Mouse (Mus musculus) heart, adult 18-20 months (tissue): ENCODE measurements at regions not wholly inside any gene's neighbourhood (a gene's known extent, or its start where the extent isn't known, plus 50 kb on each side); places are given as distances from the start of the nearest gene placed in this dataset.

Experiments
- DNase-seq, 2 experiments: peaks; one replicate each; pipeline ENCODE4 v3.0.0; 2021 to 2022; ENCODE audit warnings: mixed read lengths in 1 of 2

DNA sequence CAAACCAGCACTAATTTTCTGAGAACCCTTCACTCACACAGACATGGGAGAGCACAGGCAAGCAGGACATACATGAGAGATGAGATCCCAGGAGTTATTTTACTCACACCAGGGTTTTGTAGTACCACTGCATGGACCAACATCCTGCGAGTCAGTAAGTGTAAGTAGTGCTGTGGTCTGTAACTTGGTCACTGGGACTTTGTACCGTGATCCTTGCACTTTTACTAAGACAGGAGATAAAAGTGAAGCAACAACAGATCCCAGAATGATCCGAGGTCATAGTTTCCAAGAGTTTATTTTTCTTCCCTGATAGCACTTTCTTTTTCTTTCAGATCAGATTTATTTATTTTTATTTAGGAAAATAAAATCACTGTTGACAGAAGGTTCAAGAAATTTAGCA lies 54.1 kb upstream of the Mtap start:
- DNase-seq = no peak

DNA sequence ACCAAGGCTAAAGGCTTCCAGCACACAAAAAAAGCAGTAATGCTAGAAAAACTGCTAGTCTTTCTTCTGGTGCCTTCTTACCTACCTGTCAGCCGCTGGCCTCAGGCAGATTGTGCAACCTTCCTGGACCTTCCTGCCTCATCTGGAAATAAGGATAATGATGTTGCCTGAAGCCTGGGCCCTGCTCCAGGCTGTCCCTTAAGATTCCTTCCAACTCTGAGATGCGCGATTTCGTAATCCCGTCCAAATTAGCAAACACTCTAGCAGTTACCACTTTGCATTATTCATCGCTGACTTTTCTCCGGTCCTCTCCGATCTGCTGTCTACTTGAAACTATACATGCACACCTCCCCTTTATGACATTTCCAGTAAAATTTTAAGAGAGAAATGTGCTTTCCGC lies 58.4 kb upstream of the Mtap start:
- DNase-seq = no peak

DNA sequence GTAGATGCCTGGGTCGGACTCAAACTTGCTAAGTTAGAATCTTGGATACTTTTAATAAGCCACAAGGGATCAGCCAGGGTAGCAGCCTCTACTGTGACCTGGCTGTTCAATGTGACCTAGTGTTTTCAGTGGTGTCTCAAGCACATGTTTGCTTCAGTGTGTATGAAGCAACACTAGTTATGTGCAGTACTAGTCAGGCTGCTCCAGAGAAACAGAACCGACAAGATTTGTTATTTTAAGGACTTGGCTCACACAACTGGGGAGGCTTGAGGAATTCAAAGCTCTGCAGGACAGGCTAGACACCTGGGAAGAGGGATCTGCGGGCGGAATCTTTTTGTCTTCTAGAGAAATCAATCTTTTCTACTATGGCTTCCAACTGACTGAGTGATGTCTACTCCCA lies 62.2 kb upstream of the Mtap start:
- DNase-seq = no peak

DNA sequence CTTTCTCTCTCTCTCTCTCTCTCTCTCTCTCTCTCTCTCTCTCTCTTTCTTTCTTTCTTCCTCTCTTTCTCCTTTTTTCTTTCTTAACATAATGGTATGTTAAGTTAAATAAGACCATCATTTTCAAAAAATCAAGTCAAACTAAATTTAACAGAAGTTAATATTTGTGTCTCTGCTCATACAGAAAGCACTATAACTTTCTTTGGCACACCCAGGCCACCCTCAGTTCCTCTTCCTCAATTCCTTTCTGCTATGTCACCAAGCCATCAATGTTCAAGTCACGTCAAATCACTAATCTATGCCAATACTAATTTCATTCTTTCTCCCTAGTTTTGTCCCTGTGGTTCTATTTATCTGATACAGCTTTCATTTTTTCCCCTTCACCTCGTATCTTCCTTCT lies 66.5 kb upstream of the Mtap start:
- DNase-seq = no peak

DNA sequence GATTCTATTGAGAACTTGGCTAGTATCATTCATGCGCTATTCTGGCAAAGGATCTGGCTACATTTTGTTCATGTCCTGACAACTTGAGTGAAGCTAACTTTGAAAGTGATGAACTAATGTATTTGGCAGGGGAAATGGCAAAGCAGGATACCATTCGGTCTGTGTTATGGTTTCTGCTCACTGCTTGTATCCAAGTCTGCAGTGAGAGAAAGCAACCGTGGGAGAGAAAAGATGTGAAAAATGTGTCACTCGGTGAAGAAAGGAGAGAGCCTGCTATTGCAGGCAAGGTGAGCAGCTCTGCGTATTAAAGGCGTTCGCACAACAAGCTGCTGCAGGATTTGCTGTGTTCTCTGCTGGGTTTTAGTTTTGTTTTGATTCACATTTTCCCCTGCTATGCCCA lies 72.5 kb upstream of the Mtap start:
- no peak for DNase-seq

DNA sequence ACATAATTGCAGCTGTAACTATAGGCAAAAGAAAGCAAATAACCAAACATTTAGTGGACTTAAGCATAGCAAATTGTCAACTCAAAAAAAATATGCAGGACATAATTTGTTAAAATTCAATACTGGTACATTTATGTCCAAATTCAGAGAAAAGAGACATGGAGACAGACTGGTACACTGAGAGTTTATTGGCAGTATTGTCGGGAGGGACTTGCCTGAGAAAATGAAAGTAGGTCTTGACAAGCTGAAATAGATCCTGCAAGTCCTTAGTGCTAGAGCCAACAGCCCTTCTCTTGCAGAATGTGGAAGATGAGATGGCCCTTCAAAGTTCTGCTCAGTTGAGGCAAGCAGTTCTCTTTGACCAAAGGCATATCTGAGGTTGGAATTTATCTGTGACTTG lies 74.5 kb upstream of the Mtap start:
- DNase-seq = no peak

DNA sequence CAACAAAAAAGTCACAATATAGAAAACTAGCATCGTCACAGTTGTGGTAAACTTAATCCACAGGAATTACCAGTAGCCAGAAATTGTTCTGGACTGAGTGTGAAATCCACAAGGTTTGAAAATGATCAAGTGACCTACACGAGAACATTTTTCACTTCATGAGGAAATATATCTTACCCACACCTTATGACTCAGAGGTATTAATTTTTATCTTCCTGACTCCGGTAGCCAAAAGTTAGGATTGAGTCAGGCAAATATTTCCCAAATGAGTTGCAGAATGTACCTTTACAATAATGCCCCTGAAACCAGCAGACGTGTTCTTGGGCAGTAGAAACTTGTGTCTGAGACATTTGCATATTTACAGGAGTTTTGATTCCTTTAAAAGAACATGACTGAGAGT lies 75.3 kb upstream of the Mtap start:
- DNase-seq = no peak

DNA sequence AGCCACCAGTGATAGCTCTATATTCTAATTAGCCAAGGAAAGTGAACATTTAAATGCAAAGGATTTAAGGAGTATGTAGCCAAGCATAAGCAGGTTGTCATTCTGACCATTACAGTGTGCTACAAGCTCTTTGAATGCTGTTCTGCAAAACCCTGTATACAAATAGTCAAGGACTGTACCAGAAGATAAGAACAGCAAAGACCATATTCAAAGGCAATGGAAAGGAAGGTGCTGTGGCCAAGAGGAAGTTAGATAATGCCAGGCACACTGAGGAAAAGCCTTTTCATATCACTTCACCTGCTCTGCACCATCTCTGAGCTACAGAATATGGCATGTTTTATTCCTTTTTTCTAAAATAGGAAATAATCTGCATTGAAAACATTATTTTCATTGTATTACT lies 79.3 kb upstream of the Mtap start:
- DNase-seq = no peak

DNA sequence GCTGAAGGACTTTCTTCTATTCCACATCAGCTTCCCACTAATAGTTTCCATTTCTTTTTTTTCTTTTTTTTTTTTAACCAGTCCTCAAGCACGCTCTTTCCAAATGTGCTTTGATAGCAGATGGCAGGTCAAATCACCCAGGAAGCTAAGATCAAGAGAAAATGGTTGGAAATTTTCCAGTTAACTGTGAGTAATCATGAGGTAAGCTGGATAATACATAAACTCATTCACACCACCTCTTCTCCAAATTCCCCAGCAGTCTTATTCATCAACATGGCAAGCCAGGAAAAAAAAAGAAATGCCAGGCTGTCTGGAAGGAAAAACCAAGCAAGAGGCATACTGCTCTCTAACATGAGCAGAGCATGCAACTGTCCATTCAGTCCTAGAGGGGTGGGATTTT lies 79.8 kb upstream of the Mtap start:
- DNase-seq = no peak

DNA sequence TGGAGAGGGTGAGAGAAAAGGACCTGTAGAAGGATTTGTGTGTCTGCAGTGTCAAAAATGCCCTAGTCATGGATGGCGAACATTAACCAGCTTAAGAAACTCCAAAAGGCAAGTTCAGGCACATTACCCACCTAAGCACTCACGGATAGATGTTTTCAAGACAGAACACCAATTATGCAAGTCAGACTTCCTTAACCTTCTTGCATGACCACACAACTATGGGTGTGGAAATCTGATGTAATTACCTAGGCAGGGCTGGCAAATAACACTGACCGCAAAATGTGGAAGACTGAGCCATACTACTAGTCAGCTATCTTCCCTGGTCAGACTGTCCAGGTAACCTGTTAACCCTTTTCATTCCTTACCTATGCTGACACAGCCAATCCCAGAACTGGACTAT lies 81.0 kb upstream of the Mtap start:
- no peak for DNase-seq

DNA sequence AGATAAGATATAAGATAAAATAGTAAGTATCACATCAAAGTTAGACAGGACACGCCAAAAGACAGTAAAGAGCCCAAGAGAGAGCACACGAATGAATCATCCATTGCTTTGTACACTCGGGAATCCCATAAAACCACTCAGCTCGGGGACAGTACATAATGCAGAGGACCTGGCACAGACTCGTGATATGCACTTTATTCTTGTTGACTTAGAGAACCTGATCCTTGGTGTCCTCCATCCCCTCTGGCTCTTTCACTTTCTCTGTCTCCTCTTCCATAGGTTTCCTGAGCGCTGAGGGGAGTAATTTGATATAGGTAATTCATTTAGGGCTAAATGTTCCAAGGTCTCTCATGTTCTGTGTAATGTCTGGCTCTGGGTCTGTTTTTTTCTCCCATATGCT lies 83.3 kb upstream of the Mtap start:
- DNase-seq = no peak

DNA sequence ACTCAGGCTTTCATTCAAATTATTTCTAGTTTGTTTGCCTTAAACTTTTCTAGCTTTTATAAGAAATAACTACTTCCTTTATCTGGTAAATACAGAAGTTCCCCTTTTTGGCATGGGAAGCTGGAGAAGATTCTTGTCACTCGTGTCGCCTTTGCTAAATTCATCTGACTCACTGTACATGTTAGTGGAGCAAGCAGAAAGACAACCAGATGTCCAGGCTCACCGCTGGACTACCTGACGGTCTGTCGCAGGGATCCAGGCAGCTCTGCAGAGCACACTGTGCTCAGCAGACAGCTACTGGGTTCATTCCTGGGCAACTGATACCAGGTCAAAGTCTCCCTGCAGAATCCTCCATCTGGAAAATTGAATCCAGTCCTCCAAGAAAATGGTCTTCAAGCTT lies 85.0 kb upstream of the Mtap start:
- DNase-seq = no peak

DNA sequence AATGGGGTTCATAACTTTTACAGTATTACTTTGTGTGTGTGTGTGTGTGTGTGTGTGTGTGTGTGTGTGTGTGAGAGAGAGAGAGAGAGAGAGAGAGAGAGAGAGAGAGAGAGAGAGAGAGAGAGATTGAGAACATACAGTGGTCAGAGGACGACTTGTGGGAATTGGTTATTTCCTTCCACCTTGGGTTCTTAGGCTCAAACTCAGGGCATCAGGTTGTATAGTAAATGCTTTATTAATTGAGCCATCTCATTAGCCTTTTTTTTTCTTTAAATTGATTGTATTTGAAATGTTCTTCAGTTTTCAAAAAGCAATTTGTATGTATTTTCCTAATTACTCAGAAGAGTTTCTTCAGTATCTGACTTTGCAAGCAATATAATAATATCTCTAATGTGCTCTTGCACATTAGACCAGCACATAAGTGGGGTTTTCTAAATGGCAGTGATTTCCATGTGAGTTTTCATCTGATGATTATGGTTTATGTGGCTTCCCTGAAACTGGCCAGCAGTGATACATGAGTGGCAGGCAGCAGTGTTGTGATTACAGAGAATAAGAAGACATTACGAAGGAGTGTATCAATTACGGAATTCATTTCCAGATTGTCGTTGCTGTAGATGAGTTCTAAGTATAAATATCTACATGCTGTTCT lies 86.2 kb upstream of the Mtap start:
- no peak for DNase-seq

DNA sequence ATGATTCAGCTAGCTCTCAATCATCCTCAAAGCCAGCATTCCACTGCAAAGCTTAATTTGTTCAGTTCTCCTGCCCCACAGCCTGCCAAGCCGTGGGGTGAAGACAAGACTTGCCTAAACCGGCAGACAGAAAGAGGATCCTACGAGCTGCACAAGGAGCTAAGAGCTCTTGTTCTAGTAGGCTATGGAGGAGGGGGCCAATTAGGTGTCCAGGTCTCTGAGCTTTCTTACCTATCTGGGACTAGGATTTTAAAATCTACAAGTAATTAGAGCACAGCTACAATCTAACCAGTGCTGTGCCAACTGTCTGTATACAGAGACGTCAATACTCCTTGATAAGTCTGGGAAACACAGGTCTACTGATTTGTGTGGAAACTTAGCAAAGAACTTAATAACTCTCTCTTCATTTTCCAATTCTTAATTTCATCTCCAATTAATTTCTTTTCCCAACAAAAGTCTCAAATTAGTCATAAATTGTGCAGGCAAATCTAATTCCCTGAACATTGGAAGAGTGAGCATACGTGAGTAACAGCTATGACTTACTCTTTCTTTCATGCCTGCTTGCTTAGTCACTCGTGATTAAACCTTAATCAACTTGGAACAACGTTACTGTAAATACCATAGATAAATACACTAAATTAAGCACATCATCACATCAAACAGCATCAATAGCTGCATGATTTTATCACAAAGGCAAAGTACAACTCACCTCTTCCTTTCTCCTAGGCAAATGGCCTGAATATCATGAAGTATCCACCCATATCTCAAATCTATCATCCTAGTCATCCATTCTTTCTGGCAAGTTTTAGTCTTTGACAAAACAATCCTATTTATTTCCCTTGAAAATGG lies 87.1 kb upstream of the Mtap start:
- no peak for DNase-seq

DNA sequence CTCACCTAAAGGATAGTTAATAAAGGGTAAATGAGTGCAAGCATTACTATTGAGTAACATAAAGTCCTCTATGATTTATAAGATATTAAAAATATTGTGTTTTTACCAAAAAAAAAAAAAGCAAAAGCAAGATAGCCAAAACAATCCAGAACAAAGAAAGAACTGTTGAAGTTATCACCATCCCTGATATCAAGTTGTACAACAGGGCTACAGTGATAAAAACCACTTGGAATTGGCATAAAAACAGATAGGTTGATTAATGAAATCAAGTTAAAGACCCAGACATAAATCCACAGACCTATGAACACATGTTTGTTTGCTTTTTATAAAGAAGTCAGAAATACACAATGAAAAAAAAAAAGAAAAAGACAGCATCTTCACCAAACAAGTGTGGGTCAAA lies 92.4 kb upstream of the Mtap start:
- DNase-seq = no peak

DNA sequence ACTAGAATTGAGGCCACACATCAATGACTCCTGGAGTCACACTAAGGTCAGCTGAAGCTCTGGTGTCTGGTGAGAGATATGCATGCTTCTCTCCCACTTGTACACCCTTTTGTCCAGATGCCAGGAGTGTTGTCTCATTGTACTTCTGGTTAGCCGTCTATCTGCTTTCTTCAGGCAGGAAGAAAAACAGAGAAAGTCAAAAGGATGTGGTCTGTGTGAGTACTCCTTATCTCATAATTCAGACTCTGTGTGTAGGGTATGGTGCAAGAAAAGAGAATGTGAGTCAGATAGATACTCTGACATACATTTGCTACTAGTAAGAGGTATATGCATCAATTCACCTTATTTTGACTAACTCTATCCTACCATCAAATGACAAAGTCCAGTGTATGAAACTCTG lies 92.9 kb upstream of the Mtap start:
- DNase-seq = no peak

DNA sequence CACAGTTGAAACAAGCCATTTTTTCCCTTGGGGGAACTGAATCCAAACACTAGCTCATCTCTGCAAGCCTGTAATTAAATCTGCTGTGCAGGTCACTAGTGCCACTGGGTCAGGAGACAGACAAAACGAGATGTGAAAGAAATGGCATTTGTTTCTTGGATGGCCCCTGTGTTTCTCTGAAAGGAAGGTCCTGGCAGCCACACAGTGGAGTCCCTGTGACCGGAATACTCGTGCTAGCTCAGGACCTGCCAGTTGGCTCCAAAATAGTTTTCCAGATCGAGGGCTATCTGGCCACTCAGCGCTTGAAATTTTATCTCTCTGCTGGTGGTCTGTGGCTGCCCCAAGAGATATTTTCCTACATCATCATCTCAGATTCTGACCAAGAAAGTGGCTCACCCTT lies 96.1 kb upstream of the Mtap start:
- DNase-seq = peak; percentile 73 to 79

DNA sequence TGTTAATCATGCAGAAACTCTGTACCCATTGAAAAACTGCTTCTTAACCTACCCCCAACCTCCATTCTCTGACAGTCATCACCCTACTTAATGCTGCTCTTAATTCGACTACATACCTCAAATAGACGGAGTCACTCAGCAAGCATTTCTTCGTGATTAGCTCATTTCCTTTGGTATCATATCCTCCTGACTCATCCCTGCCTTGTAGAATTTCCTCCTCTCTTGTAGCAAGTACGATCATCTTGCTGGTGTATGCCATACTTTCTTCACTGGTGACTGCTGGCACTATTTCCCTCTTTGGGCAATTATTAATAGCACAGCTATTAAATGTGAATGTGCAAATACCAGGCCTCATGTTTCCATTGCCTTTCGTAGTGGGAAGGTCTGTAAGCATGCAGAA lies 98.0 kb upstream of the Mtap start:
- no peak for DNase-seq

DNA sequence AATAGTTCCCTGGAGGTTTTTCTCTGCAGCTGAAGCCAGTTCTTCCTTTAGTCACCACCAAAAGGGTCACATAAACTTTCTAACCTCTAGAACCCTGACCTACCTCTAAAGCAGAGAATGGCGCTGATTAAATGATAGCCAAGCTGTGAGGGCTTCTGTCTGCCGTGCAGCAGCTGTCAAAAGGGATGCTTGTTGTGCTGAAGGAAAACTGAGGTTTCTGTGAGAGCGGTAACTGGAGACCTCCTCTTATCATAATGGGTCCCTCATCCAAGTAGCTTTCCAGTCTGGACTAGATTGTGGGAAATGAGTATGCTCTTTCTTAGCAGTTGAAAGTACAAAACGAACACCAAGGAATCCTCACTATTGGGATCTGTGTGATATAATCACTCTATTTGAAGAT lies 98.8 kb upstream of the Mtap start:
- no peak for DNase-seq

DNA sequence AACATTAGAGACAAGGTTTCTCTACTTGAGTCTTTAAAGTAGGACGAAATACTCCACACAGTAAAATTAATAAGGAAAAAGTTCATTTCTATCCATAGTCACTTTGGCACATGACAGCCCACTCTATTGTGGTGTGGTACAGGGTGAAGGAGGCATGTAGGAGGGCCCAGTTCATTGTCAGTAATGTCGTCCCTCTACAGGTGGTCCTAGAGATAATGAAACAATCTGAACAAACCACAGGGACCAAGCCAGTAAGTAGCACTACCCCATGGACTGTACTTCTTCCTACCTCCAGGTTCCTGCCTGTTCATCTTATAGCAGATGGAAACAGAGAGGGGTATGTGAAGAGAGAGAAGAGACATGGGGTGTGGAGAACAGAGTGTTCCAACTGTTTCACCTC lies 102.1 kb upstream of the Mtap start:
- no peak for DNase-seq

DNA sequence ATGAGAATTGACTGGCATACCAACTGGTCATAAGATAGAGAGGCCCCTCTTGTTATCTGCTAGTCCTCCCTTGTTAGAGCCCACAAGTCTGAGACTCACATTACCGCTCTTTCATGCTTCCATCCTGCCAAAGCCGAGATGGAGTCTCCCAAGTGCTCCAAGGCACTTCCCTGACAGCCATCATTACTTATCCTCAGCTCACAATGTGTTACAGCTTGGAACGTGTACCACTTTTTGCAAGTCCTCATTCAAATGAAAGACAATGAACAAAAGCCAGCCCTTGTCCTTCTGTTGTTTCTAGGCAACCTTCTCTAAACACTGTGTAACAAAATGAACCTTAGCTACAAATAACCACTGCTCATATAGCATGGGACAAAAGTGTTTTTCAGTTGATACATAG lies 102.6 kb upstream of the Mtap start:
- no peak for DNase-seq

DNA sequence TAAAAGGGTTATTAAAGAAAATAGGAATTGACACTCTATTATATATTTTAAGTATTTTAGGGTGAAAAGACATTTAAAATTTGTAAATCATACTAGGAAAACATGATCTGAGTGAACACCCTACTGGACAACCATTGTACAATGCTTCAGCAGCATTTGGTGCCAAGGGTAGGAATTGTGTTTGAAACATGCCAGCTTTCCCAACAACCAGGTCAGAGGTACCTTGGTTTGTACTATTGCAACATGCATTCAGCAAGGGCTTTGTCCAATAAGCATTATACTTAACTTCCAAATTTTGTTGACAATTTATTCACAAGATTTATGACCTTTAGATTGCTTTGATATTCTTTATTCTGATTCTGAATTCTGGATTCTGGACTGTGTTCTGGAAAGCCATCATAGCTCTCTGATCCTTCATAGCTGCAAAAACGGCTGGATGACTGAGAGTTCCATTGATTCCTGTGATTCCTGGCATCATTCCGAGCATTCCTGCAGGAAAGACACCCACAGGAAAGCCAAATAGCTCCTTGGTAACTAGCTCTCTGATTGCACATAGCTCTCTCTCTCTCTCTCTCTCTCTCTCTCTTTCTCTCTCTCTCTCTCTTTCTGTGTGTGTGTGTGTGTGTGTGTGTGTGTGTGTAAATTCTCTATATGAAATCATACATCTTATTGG lies 124.1 kb upstream of the Mtap start:
- peak in 1 of 2 experiments; percentile 4 for DNase-seq

DNA sequence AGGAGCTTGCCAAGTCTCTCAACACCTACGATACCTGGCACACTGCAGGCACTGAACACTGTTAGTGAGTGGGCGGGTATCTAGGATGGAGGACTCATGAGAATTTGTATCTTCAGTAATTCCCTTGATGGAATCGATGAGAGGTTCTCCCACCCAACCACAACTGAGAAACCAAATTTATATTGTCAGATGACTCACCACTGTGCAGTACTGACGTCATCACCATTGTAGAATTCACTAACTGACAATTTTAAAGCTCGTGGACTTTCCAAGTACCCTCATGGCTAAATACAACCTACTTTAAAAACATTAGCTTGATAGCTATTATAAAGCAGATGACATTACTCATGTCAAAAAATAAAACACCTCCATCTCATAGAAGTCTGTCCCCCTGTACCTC lies 128.4 kb upstream of the Mtap start:
- no peak for DNase-seq

DNA sequence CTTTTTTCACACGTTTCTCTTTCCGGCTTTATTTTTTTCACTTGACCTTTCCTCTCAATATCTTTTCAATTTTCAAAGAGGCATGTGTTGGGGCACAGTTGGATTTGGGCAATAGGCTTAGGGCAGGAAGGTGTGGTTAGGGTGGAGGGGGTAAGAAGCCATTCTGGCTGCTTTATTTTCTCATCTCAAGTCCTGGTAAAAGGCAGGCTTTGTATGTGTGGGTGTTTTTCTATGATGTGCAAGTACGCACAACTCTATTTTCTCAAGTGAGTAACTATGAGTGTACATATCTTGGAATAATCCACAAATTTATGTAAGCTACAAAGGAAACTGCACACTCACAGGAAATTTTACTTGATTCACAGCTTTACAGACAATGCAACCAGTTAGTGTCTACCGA lies 121.5 kb upstream of the Ifne start:
- DNase-seq = no peak
